Mouse (Mus musculus) C2C12 (cell line): ENCODE results near the gene Cdk4. TPM values are rescaled to one million over a fixed set of nuclear protein-coding genes. Genes with fewer than 3 reads are reported as not detected.
A peak's percentile ranks its signal among the peaks of the same experiment; 100 is the strongest.

ENCODE experiments used
- H3K27me3 ChIP-seq: one replicate; pipeline ENCODE4 v1.6.1; 2011; ENCODE audit not compliant: control insufficient read depth, insufficient read depth, insufficient read length
- H3K36me3 ChIP-seq: one replicate; pipeline ENCODE4 v1.6.1; 2011; ENCODE audit not compliant: control insufficient read depth, insufficient read depth
- H3K4me3 ChIP-seq: one replicate; pipeline ENCODE4 v1.5.1; 2011; ENCODE audit warnings: mild to moderate bottlenecking, control low read depth; ENCODE audit not compliant: poor library complexity, insufficient read depth, severe bottlenecking
- H3K79me2 ChIP-seq: one replicate; pipeline ENCODE4 v1.6.1; 2011; ENCODE audit not compliant: control insufficient read depth, insufficient read depth
- H3K79me3 ChIP-seq: one replicate; pipeline ENCODE4 v1.6.1; 2011; ENCODE audit warnings: low read depth, control low read depth
- H3ac ChIP-seq: one replicate; pipeline ENCODE3; 2011; ENCODE audit warnings: low read depth; ENCODE audit not compliant: control insufficient read depth, insufficient read length
- CEBPB ChIP-seq: IDR thresholded peaks from one replicate; pipeline ENCODE4 v1.6.1; 2011; ENCODE audit warnings: low read depth, mild to moderate bottlenecking, control low read depth, moderate library complexity
- CTCF ChIP-seq: IDR thresholded peaks from one replicate; pipeline ENCODE4 v1.5.1; 2011; ENCODE audit not compliant: control insufficient read depth, insufficient read depth, insufficient read length
- FOSL1 ChIP-seq: IDR thresholded peaks from one replicate; pipeline ENCODE4 v1.8.0; 2011; ENCODE audit warnings: mild to moderate bottlenecking, low read length; ENCODE audit not compliant: poor library complexity, insufficient read depth, severe bottlenecking
- MAX ChIP-seq: IDR thresholded peaks from one replicate; pipeline ENCODE4 v1.6.1; 2011; ENCODE audit warnings: mild to moderate bottlenecking, control low read depth
- MYOD1 ChIP-seq: IDR thresholded peaks from one replicate; pipeline ENCODE4 v1.6.1; 2011; ENCODE audit warnings: low read depth; ENCODE audit not compliant: control insufficient read depth, insufficient read length
- MYOG ChIP-seq: IDR thresholded peaks from one replicate; pipeline ENCODE4 v1.6.1; 2011; ENCODE audit not compliant: control insufficient read depth, insufficient read length; ENCODE audit errors: extremely low read depth
- USF1 ChIP-seq: IDR thresholded peaks from one replicate; pipeline ENCODE4 v1.6.1; 2011; ENCODE audit warnings: low read depth, mild to moderate bottlenecking, control low read depth, moderate library complexity
- polyA plus RNA-seq: library from polyadenylated mRNA; unstranded; fragments of >200 nt; fragmentation: generic; extraction: Trizol; gene quantifications from one replicate; pipeline ENCODE4 v1.2.1, GENCODE M21; 2012; ENCODE audit warnings: missing spikeins

Cdk4 gene
- polyA plus RNA-seq, 1 experiment, result 714 TPM

GRCm38 (mm10) chr10:127083915-127084306 lies 20.6 kb downstream of the Cdk4 start:
- Histone ChIP-seq H3K79me3 (no peaks in the 10 kb centered on the region), H3ac (no peak overlapping the region), H3K27me3 (peaks cover 4% of the 10 kb centered on the region), H3K4me3 (no peak overlapping the region), H3K79me2 (no peaks in the 10 kb centered on the region), H3K36me3 (no peaks in the 10 kb centered on the region)
- no peak for TF ChIP-seq CEBPB
- no peak for TF ChIP-seq FOSL1
- no peak for TF ChIP-seq CTCF
- TF ChIP-seq MYOG, result no peak
- TF ChIP-seq MAX, result no peak
- no peak for TF ChIP-seq MYOD1
- no peak for TF ChIP-seq USF1

GRCm38 (mm10) chr10:127085052-127085451 lies 21.7 kb downstream of the Cdk4 start:
- H3K79me3 ChIP-seq, result no peaks in the 10 kb centered on the region
- H3K79me2 ChIP-seq, result no peaks in the 10 kb centered on the region
- peaks cover 3% of the 10 kb centered on the region for H3K27me3 ChIP-seq
- H3ac ChIP-seq, result no peak overlapping the region
- no peaks in the 10 kb centered on the region for H3K36me3 ChIP-seq
- no peak for TF ChIP-seq USF1
- TF ChIP-seq MYOG, result no peak
- TF ChIP-seq MYOD1, result no peak
- TF ChIP-seq CEBPB, result no peak
- TF ChIP-seq FOSL1, result no peak
- no peak for TF ChIP-seq MAX
- TF ChIP-seq CTCF, result no peak
- no peak overlapping the region for H3K4me3 ChIP-seq

DNA sequence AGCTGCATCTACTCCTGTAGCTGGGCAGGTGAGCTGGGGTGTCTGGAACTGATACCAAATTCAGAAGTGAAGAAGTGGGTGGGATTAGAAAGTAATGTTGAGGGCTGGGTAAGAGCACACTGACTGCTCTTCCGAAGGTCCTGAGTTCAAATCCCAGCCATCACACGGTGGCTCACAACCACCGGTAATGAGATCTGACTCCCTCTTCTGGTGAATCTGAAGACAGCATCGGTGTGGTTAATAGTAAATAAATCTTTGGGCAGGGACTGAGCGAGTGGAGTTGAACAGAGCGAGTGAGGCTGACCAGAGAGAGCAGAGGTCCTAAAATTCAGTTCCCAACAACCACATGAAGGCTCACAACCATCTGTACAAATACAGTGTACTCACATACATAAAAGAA lies 22.3 kb downstream of the Cdk4 start:
- H3K79me3 ChIP-seq, result no peaks in the 10 kb centered on the region
- no peaks in the 10 kb centered on the region for H3K79me2 ChIP-seq
- TF ChIP-seq FOSL1 (no peak), CEBPB (no peak), USF1 (no peak), CTCF (no peak), MAX (no peak), MYOD1 (no peak)
- no peak overlapping the region for H3ac ChIP-seq
- no peak overlapping the region for H3K4me3 ChIP-seq
- H3K27me3 ChIP-seq, result no peaks in the 10 kb centered on the region
- H3K36me3 ChIP-seq, result no peaks in the 10 kb centered on the region

DNA sequence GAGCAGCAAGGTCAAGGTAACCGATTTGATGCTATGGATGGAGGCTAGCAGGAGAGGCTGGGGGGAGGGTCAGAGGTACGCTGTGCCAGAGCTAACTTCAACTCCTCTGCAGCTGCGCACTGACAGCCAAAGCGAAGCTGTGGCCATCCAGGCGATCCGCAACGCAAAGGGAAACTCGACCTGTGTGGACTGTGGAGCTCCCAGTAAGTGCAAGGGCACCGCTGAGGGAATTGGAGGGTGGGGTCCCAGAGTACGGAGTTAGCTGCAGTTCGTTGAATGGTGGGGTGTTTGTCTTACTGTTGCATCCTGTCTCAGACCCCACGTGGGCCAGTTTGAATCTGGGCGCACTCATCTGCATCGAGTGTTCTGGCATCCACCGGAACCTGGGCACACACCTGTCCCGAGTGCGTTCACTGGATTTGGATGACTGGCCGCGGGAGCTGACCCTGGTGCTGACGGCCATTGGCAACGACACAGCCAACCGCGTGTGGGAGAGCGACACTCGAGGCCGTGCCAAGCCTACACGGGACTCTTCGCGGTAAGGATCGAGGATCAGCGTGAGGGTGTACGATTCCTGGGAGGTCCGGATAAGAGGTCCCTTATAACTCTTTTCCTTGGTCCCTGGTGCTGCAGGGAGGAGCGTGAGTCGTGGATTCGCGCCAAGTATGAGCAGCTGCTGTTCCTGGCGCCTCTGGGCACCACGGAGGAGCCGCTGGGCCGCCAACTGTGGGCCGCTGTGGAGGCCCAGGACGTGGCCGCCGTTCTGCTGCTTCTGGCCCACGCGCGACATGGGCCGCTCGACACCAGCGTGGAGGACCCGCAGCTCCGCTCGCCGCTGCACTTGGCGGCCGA lies 27.5 kb downstream of the Cdk4 start:
- H3K79me2 ChIP-seq, result no peaks in the 10 kb centered on the region
- H3K4me3 ChIP-seq, result peak overlapping the region; percentile 6
- peak; percentile 34 for TF ChIP-seq MYOD1
- TF ChIP-seq FOSL1, result no peak
- TF ChIP-seq MAX, result peak; percentile 83
- no peaks in the 10 kb centered on the region for H3K27me3 ChIP-seq
- no peaks in the 10 kb centered on the region for H3K36me3 ChIP-seq
- no peaks in the 10 kb centered on the region for H3K79me3 ChIP-seq
- H3ac ChIP-seq, result peak overlapping the region; percentile 42

DNA sequence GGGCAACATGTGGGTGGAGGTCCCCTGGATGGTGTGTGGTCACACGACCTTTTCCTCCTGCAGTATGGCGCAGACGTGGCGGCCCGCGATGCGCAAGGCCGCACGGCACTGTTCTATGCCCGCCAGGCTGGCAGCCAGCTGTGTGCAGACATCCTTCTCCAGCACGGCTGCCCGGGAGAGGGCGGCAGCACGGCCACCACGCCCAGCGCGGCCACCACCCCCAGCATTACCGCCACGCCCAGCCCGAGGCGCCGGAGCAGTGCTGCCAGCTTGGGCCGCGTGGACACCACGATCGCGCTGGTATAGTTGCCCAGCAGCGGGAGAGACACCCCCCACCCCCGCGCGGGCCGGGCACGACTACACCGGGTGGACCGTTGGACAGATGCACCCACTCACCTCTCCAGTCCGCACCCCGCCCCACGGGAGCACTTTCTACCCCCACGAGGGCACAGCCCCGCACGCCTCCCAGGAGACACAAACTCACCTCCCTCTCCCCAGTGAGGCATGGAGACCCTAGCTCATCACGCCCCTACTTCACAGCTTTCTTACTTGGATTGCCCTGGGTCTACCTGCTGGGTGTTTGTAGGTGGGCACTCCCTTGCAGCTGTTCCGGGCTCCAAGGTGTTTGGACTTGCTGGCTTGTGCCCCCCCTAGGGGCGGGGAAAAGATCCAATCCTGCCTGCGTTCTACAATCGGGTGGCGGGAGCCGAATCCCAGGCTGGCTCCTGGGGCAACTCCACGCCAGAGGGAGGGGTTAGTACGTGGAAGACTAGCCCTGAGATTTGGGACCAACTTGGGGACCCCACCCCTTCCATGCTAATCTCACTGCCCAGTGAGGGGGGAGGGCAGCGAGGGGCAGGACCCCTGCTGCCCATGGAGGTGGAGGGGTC lies 28.4 kb downstream of the Cdk4 start:
- Histone ChIP-seq H3K79me3 (no peaks in the 10 kb centered on the region), H3ac (peak overlapping the region; percentile 42), H3K36me3 (no peaks in the 10 kb centered on the region), H3K79me2 (no peaks in the 10 kb centered on the region), H3K4me3 (no peak overlapping the region), H3K27me3 (no peaks in the 10 kb centered on the region)
- TF ChIP-seq MAX (peak; percentile 47), CTCF (peak; percentile 50), CEBPB (no peak), MYOG (no peak), MYOD1 (no peak)
